Mouse (Mus musculus) limb, embryonic 11.5 days (tissue): Measurements from ENCODE around the gene Il22ra1. TPM values are rescaled to one million over a fixed set of nuclear protein-coding genes. Genes with fewer than 3 reads are reported as not detected.
A peak's percentile ranks its signal among the peaks of the same experiment; 100 is the strongest.

Experiments
- ATAC-seq: fragments of 200-750 bp; cut with Nextera tagmentation; 2 replicates; pipeline ENCODE4 v1.8.0; 2017; ENCODE audit warnings: low read depth; ENCODE audit not compliant: insufficient number of reproducible peaks, low FRiP score, low TSS enrichment
- DNase-seq: peaks from one replicate; pipeline ENCODE4 v3.0.0-alpha.2; 2015; ENCODE audit warnings: low spot score
- H3K27ac ChIP-seq: fragments of 300-500 bp; sonication (generic); replicated peaks from 2 replicates; pipeline ENCODE4 v1.5.1; 2014; ENCODE audit warnings: low read depth, mild to moderate bottlenecking, low read length
- H3K27me3 ChIP-seq: fragments of 300-500 bp; sonication (generic); 2 replicates; pipeline ENCODE4 v1.6.1; 2014; ENCODE audit warnings: mild to moderate bottlenecking, low read length, mixed read lengths; ENCODE audit not compliant: control insufficient read depth, insufficient read depth
- H3K36me3 ChIP-seq: fragments of 300-500 bp; sonication (generic); 2 replicates; pipeline ENCODE4 v1.6.1; 2014; ENCODE audit warnings: mild to moderate bottlenecking, low read length, moderate library complexity, mixed read lengths; ENCODE audit not compliant: control insufficient read depth, insufficient read depth
- H3K4me1 ChIP-seq: fragments of 300-500 bp; sonication (generic); 2 replicates; pipeline ENCODE4 v1.6.1; 2014; ENCODE audit warnings: low read length, mixed read lengths; ENCODE audit not compliant: control insufficient read depth, insufficient read depth
- H3K4me2 ChIP-seq: fragments of 300-500 bp; sonication (generic); 2 replicates; pipeline ENCODE4 v1.6.1; 2014; ENCODE audit warnings: low read depth, mild to moderate bottlenecking, moderate library complexity; ENCODE audit not compliant: severe bottlenecking
- H3K4me3 ChIP-seq: fragments of 300-500 bp; sonication (generic); 2 replicates; pipeline ENCODE4 v1.5.1; 2014; ENCODE audit warnings: low read depth, low read length
- H3K9ac ChIP-seq: fragments of 300-500 bp; sonication (generic); 2 replicates; pipeline ENCODE4 v1.6.1; 2014; ENCODE audit warnings: mild to moderate bottlenecking, low read length
- H3K9me3 ChIP-seq: fragments of 300-500 bp; sonication (generic); 2 replicates; pipeline ENCODE4 v1.6.1; 2016; ENCODE audit warnings: low read length; ENCODE audit not compliant: control insufficient read depth
- WGBS: fragments of 180-500 bp; shearing (Covaris S2); extraction: QIAGEN DNeasy Blood & Tissue Kit; methylation state at CpG from one replicate; pipeline ENCODE4 v1.1.7; 2014; 5-methylcytosine and 5-hydroxymethylcytosine counted together
- polyA plus RNA-seq: library from polyadenylated mRNA; unstranded; fragments of >200 nt; fragmentation: Nextera tagmentation; extraction: Ambion mirVana; gene quantifications from 2 replicates; pipeline ENCODE4 v1.2.1, GENCODE M21; 2014

Il22ra1 gene
- polyA plus RNA-seq: not detected in 2 replicates

GRCm38 (mm10) chr4:135727817-135728216 is at the start of gene Il22ra1:
Il22ra1 (plus strand) TSS chr4:135728172.
- Histone ChIP-seq H3K36me3 (no peaks in the 10 kb centered on the region), H3K27ac (no peak within 1 kb of the TSS), H3K4me2 (no peak within 1 kb of the TSS), H3K9me3 (no peaks in the 10 kb centered on the region), H3K27me3 (no peaks in the 10 kb centered on the region), H3K9ac (no peak within 1 kb of the TSS), H3K4me3 (no peak within 1 kb of the TSS), H3K4me1 (no peaks in the 10 kb centered on the region)
- WGBS: 40% methylated on average over 14 of the region's 14 CpGs
- DNase-seq: no peak
- no peak for ATAC-seq

GRCm38 (mm10) chr4:135679316-135679715 is 48.7 kb upstream of the Il22ra1 start:
- Histone ChIP-seq H3K9me3 (no peaks in the 10 kb centered on the region), H3K9ac (no peak overlapping the region), H3K4me1 (no peaks in the 10 kb centered on the region; the same call in 1 of the 2 replicates), H3K27ac (no peak overlapping the region), H3K4me2 (no peak overlapping the region), H3K4me3 (no peak overlapping the region), H3K36me3 (no peaks in the 10 kb centered on the region), H3K27me3 (no peaks in the 10 kb centered on the region)
- ATAC-seq (no peak), DNase-seq (no peak)
- WGBS: 69% methylated on average over 4 of the region's 4 CpGs

GRCm38 (mm10) chr4:135681789-135682188 is 46.2 kb upstream of the Il22ra1 start:
- H3K9ac ChIP-seq: no peak overlapping the region
- H3K4me1 ChIP-seq: no peaks in the 10 kb centered on the region; the same call in 1 of the 2 replicates
- H3K4me2 ChIP-seq: no peak overlapping the region
- no peaks in the 10 kb centered on the region for H3K36me3 ChIP-seq
- H3K9me3 ChIP-seq: no peaks in the 10 kb centered on the region
- no peak overlapping the region for H3K4me3 ChIP-seq
- DNase-seq (no peak), ATAC-seq (no peak)
- WGBS: 77% methylated on average over 5 of the region's 5 CpGs
- H3K27ac ChIP-seq: no peak overlapping the region
- peaks cover 14% of the 10 kb centered on the region for H3K27me3 ChIP-seq

- DNase-seq (peak; percentile 69), ATAC-seq (no peak)
- 23% methylated on average over 4 of the region's 4 CpGs for WGBS
- Histone ChIP-seq H3K4me3 (no peak overlapping the region), H3K9me3 (no peaks in the 10 kb centered on the region), H3K4me1 (no peaks in the 10 kb centered on the region; the same call in 1 of the 2 replicates), H3K36me3 (no peaks in the 10 kb centered on the region), H3K4me2 (no peak overlapping the region), H3K27ac (no peak overlapping the region), H3K27me3 (peaks cover 29% of the 10 kb centered on the region), H3K9ac (no peak overlapping the region)
Observed at GRCm38 (mm10) chr4:135683553-135683952, 44.4 kb upstream of the Il22ra1 start.

- H3K4me3 ChIP-seq: no peak overlapping the region
- peaks cover 31% of the 10 kb centered on the region for H3K27me3 ChIP-seq
- H3K9me3 ChIP-seq: no peaks in the 10 kb centered on the region
- 39% methylated on average over 3 of the region's 3 CpGs for WGBS
- H3K4me1 ChIP-seq: no peaks in the 10 kb centered on the region; the same call in 1 of the 2 replicates
- no peaks in the 10 kb centered on the region for H3K36me3 ChIP-seq
- no peak overlapping the region for H3K9ac ChIP-seq
- ATAC-seq (no peak), DNase-seq (no peak)
- no peak overlapping the region for H3K4me2 ChIP-seq
- no peak overlapping the region for H3K27ac ChIP-seq
Observed at GRCm38 (mm10) chr4:135684731-135685130, 43.2 kb upstream of the Il22ra1 start.

- Histone ChIP-seq H3K4me2 (peak within 1 kb of the TSS; percentile 95), H3K36me3 (no peaks in the 10 kb centered on the region), H3K4me1 (no peaks in the 10 kb centered on the region; the same call in 1 of the 2 replicates), H3K9ac (peak within 1 kb of the TSS; percentile 61), H3K9me3 (no peaks in the 10 kb centered on the region), H3K27ac (no peak within 1 kb of the TSS), H3K4me3 (peak within 1 kb of the TSS; percentile 56), H3K27me3 (peaks cover 31% of the 10 kb centered on the region)
- ATAC-seq (no peak), DNase-seq (peak; percentile 75)
- under 1% methylated on average over 41 of the region's 41 CpGs for WGBS
Observed at GRCm38 (mm10) chr4:135685906-135686567, 41.9 kb upstream of the Il22ra1 start, which contains the start of gene Ifnlr1. Ifnlr1 (plus strand) TSS chr4:135686287.

- Histone ChIP-seq H3K27ac (no peak overlapping the region), H3K4me2 (peak overlapping the region; percentile 95), H3K9ac (peak overlapping the region; percentile 61), H3K4me1 (no peaks in the 10 kb centered on the region; the same call in 1 of the 2 replicates), H3K27me3 (peaks cover 31% of the 10 kb centered on the region), H3K36me3 (no peaks in the 10 kb centered on the region), H3K9me3 (no peaks in the 10 kb centered on the region), H3K4me3 (peak overlapping the region; percentile 56)
- 3% methylated on average over 21 of the region's 21 CpGs for WGBS
- peak; percentile 46 for DNase-seq
- no peak for ATAC-seq
Observed at GRCm38 (mm10) chr4:135686568-135686953, 41.4 kb upstream of the Il22ra1 start.

GRCm38 (mm10) chr4:135689797-135690196 is 38.2 kb upstream of the Il22ra1 start:
- Histone ChIP-seq H3K4me1 (no peaks in the 10 kb centered on the region), H3K27me3 (peaks cover 30% of the 10 kb centered on the region), H3K36me3 (no peaks in the 10 kb centered on the region), H3K9ac (no peak overlapping the region), H3K4me3 (no peak overlapping the region), H3K27ac (no peak overlapping the region), H3K4me2 (no peak overlapping the region), H3K9me3 (no peaks in the 10 kb centered on the region)
- DNase-seq: no peak
- no peak; the same call in 1 of the 2 replicates for ATAC-seq
- WGBS: 91% methylated on average over 7 of the region's 7 CpGs
